Mouse (Mus musculus) heart, postnatal 10 days (tissue): ENCODE data around the gene Wars. TPM values are rescaled to one million over a fixed set of nuclear protein-coding genes. Genes with fewer than 3 reads are reported as not detected.

Experiments used
- DNase-seq, 2 experiments: peaks; one replicate each; pipeline ENCODE4 v3.0.0; 2021
- intact Hi-C: fragments of 180-260 bp; cut with DNase I; formaldehyde crosslinking; loops from one replicate; pipeline ENCODE4 v1.15.1; 2025
- total RNA-seq, 2 experiments: library from RNA; stranded (reverse); gene quantifications; 2 replicates each; pipeline ENCODE4 v1.2.3; 2021

Wars gene
- total RNA-seq, 2 experiments from 2014 or later = 44.2 to 45.3 TPM

DNA sequence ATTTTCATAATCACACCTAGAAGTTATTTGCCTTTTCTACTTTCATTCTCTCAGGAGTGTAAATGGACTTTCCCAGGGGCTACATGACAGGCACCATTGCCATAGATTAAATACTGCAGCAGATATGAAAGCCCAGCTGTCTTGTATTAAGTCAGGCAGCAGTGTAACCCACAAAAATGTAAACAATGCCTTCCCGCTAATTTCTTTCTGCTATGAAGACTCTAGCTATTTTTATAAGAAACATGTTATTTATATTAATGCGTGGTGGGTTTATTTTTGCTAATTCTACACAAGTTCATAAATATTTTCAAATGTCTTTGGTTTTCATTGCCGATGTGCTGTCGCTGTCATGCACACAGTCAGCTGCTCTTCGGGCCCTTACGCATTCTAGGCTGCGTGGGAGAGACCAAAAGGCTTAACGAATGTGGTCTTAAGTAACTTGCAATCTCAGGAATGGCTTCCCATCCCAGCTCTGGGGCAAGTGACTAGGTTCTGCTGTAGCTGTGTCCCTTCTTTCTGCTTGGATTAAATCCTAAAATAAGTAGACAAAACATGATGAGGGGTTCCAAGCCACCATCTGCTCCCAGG lies 16.0 kb upstream of the Wars start:
- intact Hi-C loops = loop anchor here (10.0 kb wide), 1 partner anchor 685 kb away; no protein-coding TSS in a partner anchor
- DNase-seq = no peak

- DNase-seq = no peak
- intact Hi-C loops = loop anchor here (10.0 kb wide), 1 partner anchor 688 kb away; no protein-coding TSS in a partner anchor
Observed at GRCm38 (mm10) chr12:108906398-108906797, 12.4 kb upstream of the Wars start.

DNA sequence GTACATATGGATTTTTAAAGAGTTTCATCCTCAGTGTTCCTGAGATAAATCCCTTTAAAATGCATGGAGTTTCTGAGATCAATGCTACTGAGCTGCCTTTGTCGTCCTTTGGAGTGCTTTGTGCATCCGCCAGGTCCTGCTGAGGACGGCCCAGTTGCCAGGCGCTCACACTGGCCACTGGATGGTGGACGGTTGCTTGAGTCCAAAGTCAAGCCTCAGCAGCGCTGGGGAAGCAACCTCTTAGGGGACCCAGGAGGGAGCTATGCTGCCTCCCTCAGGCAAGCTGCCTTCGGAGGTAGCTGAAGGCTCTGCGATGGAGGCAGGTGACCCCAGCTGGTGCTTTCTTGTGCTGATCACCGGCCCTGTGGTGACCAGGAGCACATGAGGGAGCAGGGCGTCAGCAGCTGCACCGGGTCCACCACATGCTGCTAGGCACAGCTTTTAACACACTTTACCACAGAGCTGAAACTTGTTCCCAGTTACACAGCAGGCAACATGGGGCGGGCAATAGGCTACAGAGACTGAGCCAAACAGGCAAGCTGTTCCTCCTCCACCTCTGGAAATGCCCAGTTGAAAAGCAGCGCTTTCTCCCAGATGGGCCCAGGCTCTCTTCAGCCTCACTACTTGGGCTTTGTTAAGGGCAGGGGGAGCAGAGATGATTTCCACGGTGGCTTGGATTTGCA lies 11.8 kb upstream of the Wars start:
- intact Hi-C loops = loop anchor here (10.0 kb wide), 1 partner anchor 689 kb away; no protein-coding TSS in a partner anchor
- no peak for DNase-seq

GRCm38 (mm10) chr12:108904276-108904653 lies 10.3 kb upstream of the Wars start:
- no peak for DNase-seq
- intact Hi-C loops = loop anchor here (5.0 to 10.0 kb wide), 2 partner anchors 691 to 1468 kb away; no protein-coding TSS in a partner anchor

DNA sequence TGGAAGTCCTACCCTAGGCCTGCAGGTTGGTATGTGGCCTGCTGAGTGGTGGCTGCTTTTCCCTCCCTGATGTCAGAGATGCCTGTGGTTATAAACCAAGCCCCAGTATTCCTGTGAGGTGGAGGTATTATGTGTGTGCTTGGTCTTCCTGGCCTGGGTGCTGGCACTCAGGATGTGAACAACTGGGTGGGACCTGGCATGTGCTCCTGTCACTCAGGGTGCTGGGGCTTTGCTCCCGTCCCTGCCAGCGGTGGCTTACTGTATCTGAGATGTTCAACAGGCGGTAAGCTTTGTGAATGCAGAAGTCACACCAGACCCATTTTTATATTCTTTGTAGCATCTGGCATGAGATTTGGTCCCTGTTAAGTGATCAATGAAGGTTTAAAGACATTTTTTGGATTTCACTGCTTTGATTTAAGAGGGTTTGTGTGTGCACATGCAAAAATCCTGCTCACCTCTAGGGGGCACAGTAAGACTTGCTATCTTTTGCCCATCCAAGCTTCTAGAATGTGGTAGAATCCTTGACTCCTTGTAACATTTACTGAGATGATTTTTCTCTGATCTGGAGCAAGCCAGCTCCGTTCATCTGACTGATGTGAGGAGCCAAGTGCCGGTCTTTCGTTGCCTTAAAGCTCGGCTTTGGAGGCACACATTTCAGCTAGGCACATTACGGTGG lies 9.8 kb upstream of the Wars start:
- intact Hi-C loops = loop anchor here (1.0 to 10.0 kb wide), 3 partner anchors 490 to 1469 kb away; no protein-coding TSS in a partner anchor

DNA sequence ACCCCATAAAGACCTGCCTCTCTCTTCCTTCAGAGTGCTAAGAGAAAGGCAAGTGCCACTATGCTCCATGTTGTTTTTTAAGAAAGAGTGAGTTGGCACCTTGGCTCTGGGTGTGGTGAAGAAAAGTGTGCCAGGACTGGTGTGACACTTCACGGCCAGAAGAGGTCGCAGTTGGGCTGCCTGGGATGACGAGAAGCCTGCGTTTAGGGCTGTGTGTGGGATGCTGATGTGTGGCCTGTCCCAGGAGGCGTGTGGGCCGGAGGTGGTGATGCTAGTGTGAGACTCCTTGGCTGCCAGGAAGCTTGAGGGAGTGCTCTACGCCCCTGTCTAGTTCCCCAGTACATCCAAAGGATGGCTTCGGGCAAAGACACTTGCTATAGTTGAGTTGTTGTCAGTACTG lies 9.0 kb upstream of the Wars start:
- intact Hi-C loops = loop anchor here (1.0 to 10.0 kb wide), 3 partner anchors 490 to 1469 kb away; no protein-coding TSS in a partner anchor
- peak; percentile 63 to 77 for DNase-seq

More for the DNA sequence above, 9.8 kb upstream of the Wars start:
- DNase-seq = peak; percentile 59 to 76

DNA sequence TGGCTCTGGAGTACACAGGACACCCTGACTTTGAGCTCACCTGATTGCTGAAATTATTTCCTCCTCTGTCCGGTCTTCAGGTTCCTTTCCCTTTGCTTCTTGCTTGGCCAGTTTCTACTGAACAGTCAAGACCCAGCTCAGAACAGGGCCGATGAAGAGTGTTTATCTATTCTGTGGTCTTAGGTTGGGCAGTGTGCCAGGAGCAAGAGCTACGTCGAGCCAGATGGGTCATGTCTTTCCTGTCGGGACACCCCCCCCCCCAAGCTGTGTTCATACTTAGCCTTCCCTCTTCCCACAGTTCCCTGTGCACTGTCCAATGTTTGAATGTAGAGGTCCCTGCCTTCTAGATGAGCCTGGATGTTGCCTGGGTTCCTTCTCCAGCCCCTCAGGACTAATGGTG lies 7.4 kb upstream of the Wars start:
- intact Hi-C loops = loop anchor here (5.0 to 10.0 kb wide), 2 partner anchors 693 to 1471 kb away; no protein-coding TSS in a partner anchor
- DNase-seq = no peak

GRCm38 (mm10) chr12:108896006-108896405 lies 2.0 kb upstream of the Wars start:
- DNase-seq = peak; percentile 48 to 60
- intact Hi-C loops = loop anchor here (5.0 kb wide), 1 partner anchor 84 kb away; no protein-coding TSS in a partner anchor

- no peak for DNase-seq
- intact Hi-C loops = loop anchor here (2.0 kb wide), 2 partner anchors 100 to 130 kb away; no protein-coding TSS in a partner anchor
Observed at GRCm38 (mm10) chr12:108894432-108894816, 450 bp upstream of the Wars start.

- peak; percentile 13 to 37 for DNase-seq
- intact Hi-C loops = loop anchor here (2.0 kb wide), 1 partner anchor 56 kb away; the partner anchor contains the start of gene Slc25a47
Observed at GRCm38 (mm10) chr12:108892989-108893714, 822 bp downstream of the Wars start, which contains the start of gene Wdr25. TSS of gene Wdr25 (plus strand) at chr12:108893631.

DNA sequence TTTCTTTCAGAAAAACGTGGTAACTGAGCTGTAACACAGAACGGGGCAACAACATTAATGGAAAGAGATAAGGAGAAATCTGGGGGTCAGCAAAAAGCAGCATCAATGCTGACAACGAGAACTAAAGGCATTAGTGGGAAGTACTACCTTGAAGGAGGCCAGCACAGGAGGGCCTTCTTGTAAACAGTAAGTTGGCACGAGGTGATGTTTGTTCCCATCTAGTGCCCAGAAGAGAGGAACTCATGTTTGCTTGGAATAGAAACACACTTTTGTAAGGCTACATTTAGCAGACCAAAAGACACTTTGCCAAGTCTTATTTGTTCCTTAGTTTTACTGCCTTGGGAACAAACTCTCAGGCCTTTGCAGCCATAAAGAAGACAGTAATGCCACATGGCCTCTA lies 5.3 kb downstream of the Wars start:
- intact Hi-C loops = no loop called here
- DNase-seq = no peak

GRCm38 (mm10) chr12:108887077-108887476 lies 6.9 kb downstream of the Wars start:
- DNase-seq = no peak
- intact Hi-C loops = no loop called here

GRCm38 (mm10) chr12:108885906-108886305 lies 8.1 kb downstream of the Wars start:
- DNase-seq = no peak
- intact Hi-C loops = no loop called here

GRCm38 (mm10) chr12:108882776-108883175 lies 11.2 kb downstream of the Wars start:
- DNase-seq = no peak
- intact Hi-C loops = no loop called here

GRCm38 (mm10) chr12:108881192-108881591 lies 12.8 kb downstream of the Wars start:
- intact Hi-C loops = no loop called here
- no peak for DNase-seq

DNA sequence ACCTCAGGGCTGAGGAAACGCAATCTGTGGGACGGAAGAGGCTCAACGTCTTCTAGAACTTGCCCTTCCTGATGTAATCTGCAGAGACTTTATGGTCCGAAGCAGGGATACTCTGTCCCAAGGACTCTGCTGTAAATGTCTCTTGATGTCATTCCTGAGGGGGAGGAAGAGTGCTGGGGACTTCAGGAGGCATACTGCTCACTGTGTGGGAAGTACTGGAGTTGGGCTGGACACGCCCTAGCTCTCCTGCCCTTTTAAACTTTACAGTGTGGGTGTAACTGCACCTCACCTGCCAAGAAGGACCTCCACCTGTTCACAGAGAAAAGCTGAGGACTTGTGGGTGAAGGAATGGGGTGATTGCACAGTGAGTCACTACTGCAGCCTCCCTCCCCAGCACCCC lies 13.4 kb downstream of the Wars start:
- DNase-seq = no peak
- intact Hi-C loops = no loop called here

DNA sequence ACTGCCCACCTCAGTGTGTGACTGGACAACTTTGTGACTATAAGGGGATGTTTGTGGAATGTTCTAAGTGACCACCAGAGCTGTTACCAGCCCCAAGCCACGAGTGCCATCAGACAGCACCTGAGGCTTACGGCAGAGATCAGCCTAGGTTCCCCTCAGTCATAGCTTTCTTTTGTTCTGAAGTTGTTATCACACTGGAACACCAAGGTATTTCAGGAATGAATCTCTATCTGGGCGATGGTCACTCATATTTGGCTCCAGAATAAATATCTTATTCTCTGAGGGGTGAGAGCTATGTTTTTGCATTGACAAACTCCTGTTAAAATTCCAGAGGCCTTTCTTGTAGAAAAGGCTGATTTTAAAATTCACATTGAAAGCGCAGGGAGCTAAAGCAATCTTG lies 14.8 kb downstream of the Wars start:
- intact Hi-C loops = no loop called here
- no peak for DNase-seq

GRCm38 (mm10) chr12:108873122-108873521 lies 20.9 kb downstream of the Wars start:
- DNase-seq = no peak
- intact Hi-C loops = no loop called here

GRCm38 (mm10) chr12:108869575-108869974 lies 24.4 kb downstream of the Wars start:
- DNase-seq = no peak
- intact Hi-C loops = no loop called here

DNA sequence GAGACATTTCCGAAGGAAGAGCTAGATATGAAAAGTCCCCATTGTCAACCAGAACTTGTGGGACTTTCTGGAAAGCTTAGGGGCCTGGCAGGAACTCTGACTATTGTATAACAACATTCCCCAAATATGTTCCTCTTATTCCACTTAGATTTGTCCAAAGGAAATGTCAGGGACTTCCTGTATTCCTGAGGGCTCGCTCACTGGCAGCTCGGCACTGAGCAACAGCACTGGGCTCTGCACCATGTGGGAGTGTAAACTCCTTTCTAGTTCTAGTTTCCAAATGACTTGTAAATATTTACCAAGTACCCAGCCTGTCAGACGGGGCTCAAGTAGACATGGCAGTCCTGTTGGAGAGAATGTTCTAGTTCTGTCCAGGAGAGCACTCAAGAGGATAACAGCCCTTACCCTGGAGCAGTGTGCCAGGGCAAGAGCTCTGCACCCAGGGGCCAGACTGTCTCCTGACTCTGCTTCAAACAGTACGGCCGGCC lies 28.9 kb downstream of the Wars start:
- DNase-seq = no peak
- intact Hi-C loops = no loop called here
